Comparison of ENCODE assay signal across 9 mouse cellular contexts in the genomic region with DNA sequence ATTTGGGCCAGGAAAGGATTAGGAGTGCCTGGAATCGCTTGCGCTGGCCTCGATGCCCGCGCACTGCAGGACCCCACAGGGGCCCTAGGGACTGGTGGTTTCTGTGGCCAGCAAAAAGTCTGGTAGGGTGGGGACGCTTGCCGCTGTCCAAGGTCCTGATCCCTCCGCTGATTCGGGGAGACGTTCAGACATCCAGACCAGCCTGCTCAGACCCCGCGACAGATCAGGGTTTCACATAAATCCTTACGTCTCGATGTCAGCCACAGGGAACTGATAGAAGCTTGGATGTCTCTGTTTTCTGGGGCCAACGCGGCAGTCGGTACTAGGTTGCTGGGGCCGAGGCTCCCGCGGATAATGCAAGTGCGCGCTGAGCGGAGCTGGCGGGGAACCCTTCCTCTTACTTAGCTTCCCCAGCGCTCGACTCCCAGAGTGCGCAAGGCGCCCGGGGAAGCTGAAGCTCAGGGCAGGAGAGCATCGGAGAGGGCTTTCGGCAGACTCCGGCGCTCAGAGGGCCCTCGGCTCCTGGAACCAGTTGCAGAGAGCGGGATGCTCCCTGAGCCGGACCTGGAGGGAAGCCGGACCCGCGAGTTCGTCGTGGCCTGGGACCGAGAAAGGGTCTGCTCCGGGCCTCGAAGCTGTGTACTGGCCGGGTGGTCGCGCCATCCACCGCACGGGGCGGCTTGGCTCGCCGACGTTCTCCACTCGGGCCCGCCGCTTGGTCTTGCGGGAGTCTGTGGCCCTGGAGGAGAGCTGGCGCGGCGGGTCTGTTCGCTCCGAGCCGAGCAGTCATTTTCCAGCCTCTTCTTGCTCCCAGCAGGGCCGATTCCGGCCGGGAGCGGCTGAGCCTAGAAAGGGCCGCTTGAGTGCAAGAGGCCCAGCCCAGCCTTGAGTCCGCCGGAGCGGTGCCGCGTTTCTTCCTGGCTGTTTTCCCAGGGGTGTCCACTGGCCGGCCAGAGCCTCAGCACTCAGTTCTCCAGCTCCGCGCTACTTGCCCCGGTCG. TPM values are rescaled to one million over a fixed set of nuclear protein-coding genes. Genes with fewer than 3 reads are reported as not detected.
DNase-seq lines count a peak whose midpoint lies in the region; ATAC-seq and TF ChIP-seq lines count a peak whose summit lies in the region.
"Had no signal": no experiment of that assay in that cellular context is flagged by ENCODE, and none has a peak within 500 bp of the region (broad histone marks: within the 10 kb centered on the region; RNA-seq: fewer than 3 reads in every experiment).

No protein-coding gene starts in this region.

- no peak overlapping the region for H3K27ac ChIP-seq in left cerebral cortex, adult 2 months
- H3K27ac ChIP-seq in embryonic facial prominence, embryonic 11.5 days (replicated peaks; ENCODE audit: low read depth, low read length) = no peak overlapping the region
- H3K27ac ChIP-seq in heart, postnatal 0 days (ENCODE audit: low read depth) = no peak overlapping the region

- no peaks in the 10 kb centered on the region for H3K36me3 ChIP-seq in embryonic facial prominence, embryonic 11.5 days (replicated peaks; ENCODE audit: control insufficient read depth, insufficient read depth, low read depth, low read length)
- no peaks in the 10 kb centered on the region for H3K36me3 ChIP-seq in heart, postnatal 0 days (replicated peaks; ENCODE audit: control insufficient read depth, insufficient read depth, low read length)

- no peaks in the 10 kb centered on the region for H3K9me3 ChIP-seq in embryonic facial prominence, embryonic 11.5 days (replicated peaks; ENCODE audit: control insufficient read depth, low read length)
- no peaks in the 10 kb centered on the region for H3K9me3 ChIP-seq in heart, postnatal 0 days (replicated peaks; ENCODE audit: control insufficient read depth, low read length)

- peak overlapping the region; percentile 5; the same call in 1 of the 2 replicates for H3K4me3 ChIP-seq in left cerebral cortex, adult 2 months
- H3K4me3 ChIP-seq in embryonic facial prominence, embryonic 11.5 days (ENCODE audit: low read depth, low read length) = peak overlapping the region; percentile 9
- H3K4me3 ChIP-seq in heart, postnatal 0 days (ENCODE audit: low read depth, low read length) = peak overlapping the region; percentile 20

- peak overlapping the region; percentile 16 for H3K4me2 ChIP-seq in embryonic facial prominence, embryonic 11.5 days (ENCODE audit: low read depth, low read length)
- H3K4me2 ChIP-seq in heart, postnatal 0 days (ENCODE audit: low read depth, low read length) = peak overlapping the region; percentile 20; the same call in 1 of the 2 replicates

- no peak for TF ChIP-seq CTCF in left cerebral cortex, adult 2 months (IDR thresholded peaks at IDR 0.05)
- no peak for TF ChIP-seq CTCF in heart, postnatal 0 days (IDR thresholded peaks at IDR 0.05; ENCODE audit: low read depth)

- peak; percentile 58; the same call in 1 of the 2 replicates for ATAC-seq in embryonic facial prominence, embryonic 11.5 days (replicated peaks; ENCODE audit: insufficient number of reproducible peaks, low FRiP score, low TSS enrichment, low read depth)
- peak; percentile 69 for ATAC-seq in heart, postnatal 0 days (ENCODE audit: insufficient read depth, low read depth)

- peaks cover 58% of the 10 kb centered on the region for H3K27me3 ChIP-seq in embryonic facial prominence, embryonic 11.5 days (ENCODE audit: control insufficient read depth, insufficient read depth, low read length)
- H3K27me3 ChIP-seq in heart, postnatal 0 days (ENCODE audit: control insufficient read depth, insufficient read depth, low read length) = peaks cover 99% of the 10 kb centered on the region

- H3K9ac ChIP-seq in embryonic facial prominence, embryonic 11.5 days (replicated peaks; ENCODE audit: low read length) = no peak overlapping the region
- H3K9ac ChIP-seq in heart, postnatal 0 days (replicated peaks; ENCODE audit: low read depth, low read length) = no peak overlapping the region

- intact Hi-C loops in left cerebral cortex, adult 2 months (cut with DNase I) = no loop called here

- peaks cover 6% of the 10 kb centered on the region; the same call in 1 of the 2 replicates for H3K4me1 ChIP-seq in embryonic facial prominence, embryonic 11.5 days (ENCODE audit: control insufficient read depth, insufficient read depth, low read length)
- H3K4me1 ChIP-seq in heart, postnatal 0 days (ENCODE audit: control insufficient read depth, insufficient read depth) = no peaks in the 10 kb centered on the region

- TF ChIP-seq EP300 in heart, postnatal 0 days (IDR thresholded peaks at IDR 0.05; ENCODE audit: low read depth) = no peak

- peak in 1 of 2 experiments; percentile 25 for DNase-seq in left cerebral cortex, adult 2 months (ENCODE audit: extremely low spot score in 1 of 2, low spot score in 2 of 2)
- no peak for DNase-seq in left cerebral cortex, adult 8-10 months (ENCODE audit: low spot score in 2 of 2)
- peak; percentile 91 for DNase-seq in embryonic facial prominence, embryonic 11.5 days (ENCODE audit: low spot score)
- DNase-seq in heart, postnatal 0 days (ENCODE audit: low spot score) = peak; percentile 80
- DNase-seq in kidney, postnatal 36 days = peak; percentile 59 to 85
- DNase-seq in lung, postnatal 4 days = peak; percentile 73 to 80
- DNase-seq in right cerebral cortex, postnatal 25 days = peak; percentile 31
- DNase-seq in yolk sac, embryonic 10.5 days (ENCODE audit: low spot score) = peak; percentile 80

- under 1% methylated on average over 77 of the region's 78 CpGs for WGBS in embryonic facial prominence, embryonic 11.5 days
- 1% methylated on average over 70 of the region's 78 CpGs for WGBS in heart, postnatal 0 days

RNA-seq across cellular contexts. Expression of gene Prrxl1, which starts 1.7 kb away (rescaled TPM):
- not detected for total RNA-seq in left cerebral cortex, adult 2 months (2021)
- under 1 TPM in 2 of 4 experiments, not detected in 2; 0.16 to 0.20 TPM for total RNA-seq in left cerebral cortex, adult 8-10 months (2022)
- 7.6 and 9.6 TPM in 2 replicates for polyA plus RNA-seq in embryonic facial prominence, embryonic 11.5 days (2014; fragmentation: Nextera tagmentation; extraction: Ambion mirVana)
- total RNA-seq in heart, postnatal 0 days (2014; rRNA removed; ENCODE audit: low replicate concordance) = not detected in 2 replicates
- 0.08 TPM in 1 of 2 replicates, not detected in the other for polyA plus RNA-seq in heart, postnatal 0 days (2015; fragmentation: Nextera tagmentation; extraction: Ambion mirVana)
- total RNA-seq: neutrophil, adult 5-6 weeks had no signal

Comparison
In these comparisons a context has a peak if more than half of its experiments do, and no peak if none do; other contexts are left out.
1. DNase-seq: peak in embryonic facial prominence, embryonic 11.5 days (single experiment), heart, postnatal 0 days (single experiment), kidney, postnatal 36 days (2 of 2), lung, postnatal 4 days (2 of 2), right cerebral cortex, postnatal 25 days (single experiment) and yolk sac, embryonic 10.5 days (single experiment); none in left cerebral cortex, adult 8-10 months (0 of 2).
2. Peak in every context shown above with its lines, with median percentiles within 50 percentile points of each other: H3K4me3 ChIP-seq.